Mouse (Mus musculus) midbrain, embryonic 15.5 days (tissue): ENCODE measurements around the gene 5730522E02Rik. TPM values are rescaled to one million over a fixed set of nuclear protein-coding genes. Genes with fewer than 3 reads are reported as not detected.

ENCODE experiments used
- ATAC-seq: fragments of 200-750 bp; cut with Nextera tagmentation; replicated peaks from 2 replicates; pipeline ENCODE4 v1.8.0; 2017; ENCODE audit warnings: moderate TSS enrichment
- H3K27ac ChIP-seq: fragments of 300-500 bp; sonication (generic); 2 replicates; pipeline ENCODE4 v1.5.1; 2015; ENCODE audit warnings: mild to moderate bottlenecking, inconsistent platforms
- H3K27me3 ChIP-seq: fragments of 300-500 bp; sonication (generic); replicated peaks from 2 replicates; pipeline ENCODE4 v1.6.1; 2015; ENCODE audit warnings: inconsistent platforms
- H3K36me3 ChIP-seq: fragments of 300-500 bp; sonication (generic); replicated peaks from 2 replicates; pipeline ENCODE4 v1.6.1; 2015; ENCODE audit warnings: inconsistent platforms
- H3K4me1 ChIP-seq: fragments of 300-500 bp; sonication (generic); 2 replicates; pipeline ENCODE4 v1.6.1; 2015; ENCODE audit warnings: inconsistent platforms
- H3K4me2 ChIP-seq: fragments of 300-500 bp; sonication (generic); 2 replicates; pipeline ENCODE4 v1.6.1; 2015; ENCODE audit warnings: inconsistent platforms, mild to moderate bottlenecking, moderate library complexity
- H3K4me3 ChIP-seq: fragments of 300-500 bp; sonication (generic); 2 replicates; pipeline ENCODE4 v1.5.1; 2015; ENCODE audit warnings: mild to moderate bottlenecking, inconsistent platforms
- H3K9ac ChIP-seq: fragments of 300-500 bp; sonication (generic); 2 replicates; pipeline ENCODE4 v1.6.1; 2015; ENCODE audit warnings: mild to moderate bottlenecking, inconsistent platforms
- H3K9me3 ChIP-seq: fragments of 300-500 bp; sonication (generic); 2 replicates; pipeline ENCODE4 v1.6.1; 2016; ENCODE audit warnings: inconsistent platforms
- WGBS: fragments of 180-500 bp; shearing (Covaris S2); methylation state at CpG from one replicate; pipeline ENCODE4 v1.1.7; 2015; ENCODE audit warnings: mixed read lengths; 5-methylcytosine and 5-hydroxymethylcytosine counted together
- polyA plus RNA-seq: library from polyadenylated mRNA; unstranded; fragments of >200 nt; fragmentation: Nextera tagmentation; extraction: Ambion mirVana; gene quantifications from 2 replicates; pipeline ENCODE4 v1.2.1, GENCODE M21; 2015

Gene 5730522E02Rik
- polyA plus RNA-seq, 1 experiment from 2014 or later = 16.8 TPM

- H3K9me3 ChIP-seq = no peaks in the 10 kb centered on the region
- no peak overlapping the region for H3K4me3 ChIP-seq
- H3K9ac ChIP-seq = no peak overlapping the region
- peak; percentile 51; the same call in 1 of the 2 replicates for ATAC-seq
- peak overlapping the region; percentile 54 for H3K27ac ChIP-seq
- H3K36me3 ChIP-seq = no peaks in the 10 kb centered on the region
- 24% methylated on average over 10 of the region's 10 CpGs for whole genome bisulfite sequencing
- H3K4me1 ChIP-seq = peaks cover 38% of the 10 kb centered on the region
- H3K4me2 ChIP-seq = peak overlapping the region; percentile 12; the same call in 1 of the 2 replicates
- H3K27me3 ChIP-seq = no peaks in the 10 kb centered on the region
These were observed 356.3 kb downstream of the 5730522E02Rik start for GRCm38 (mm10) chr11:25854216-25854615.

DNA sequence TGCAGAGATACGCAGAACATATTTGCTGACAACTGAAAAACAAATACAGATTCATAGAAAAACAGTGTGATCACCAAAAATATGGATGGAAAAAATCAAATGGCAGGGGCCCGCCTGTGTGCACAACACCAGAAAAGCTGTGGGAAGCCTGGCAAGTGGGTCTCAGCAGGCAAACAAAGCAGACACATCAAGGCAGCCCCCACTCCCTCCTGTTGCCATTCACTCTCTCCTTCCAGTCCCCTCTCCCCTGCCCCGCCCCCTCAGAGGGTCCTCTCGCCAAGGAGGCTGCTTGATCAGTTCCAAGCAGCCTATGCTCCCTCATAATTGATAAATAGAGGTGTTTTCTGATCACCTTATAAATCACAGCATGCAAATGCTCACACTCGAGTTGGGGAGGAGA lies 357.5 kb downstream of the 5730522E02Rik start:
- Histone ChIP-seq H3K4me2 (no peak overlapping the region), H3K9ac (no peak overlapping the region), H3K27ac (peak overlapping the region; percentile 61), H3K4me1 (peaks cover 38% of the 10 kb centered on the region), H3K36me3 (no peaks in the 10 kb centered on the region), H3K9me3 (no peaks in the 10 kb centered on the region), H3K27me3 (no peaks in the 10 kb centered on the region), H3K4me3 (no peak overlapping the region)
- ATAC-seq = 0 out of 2 replicates have a peak, but pooled peaks have one; percentile 21
- WGBS = 17% methylated on average over 5 of the region's 5 CpGs

DNA sequence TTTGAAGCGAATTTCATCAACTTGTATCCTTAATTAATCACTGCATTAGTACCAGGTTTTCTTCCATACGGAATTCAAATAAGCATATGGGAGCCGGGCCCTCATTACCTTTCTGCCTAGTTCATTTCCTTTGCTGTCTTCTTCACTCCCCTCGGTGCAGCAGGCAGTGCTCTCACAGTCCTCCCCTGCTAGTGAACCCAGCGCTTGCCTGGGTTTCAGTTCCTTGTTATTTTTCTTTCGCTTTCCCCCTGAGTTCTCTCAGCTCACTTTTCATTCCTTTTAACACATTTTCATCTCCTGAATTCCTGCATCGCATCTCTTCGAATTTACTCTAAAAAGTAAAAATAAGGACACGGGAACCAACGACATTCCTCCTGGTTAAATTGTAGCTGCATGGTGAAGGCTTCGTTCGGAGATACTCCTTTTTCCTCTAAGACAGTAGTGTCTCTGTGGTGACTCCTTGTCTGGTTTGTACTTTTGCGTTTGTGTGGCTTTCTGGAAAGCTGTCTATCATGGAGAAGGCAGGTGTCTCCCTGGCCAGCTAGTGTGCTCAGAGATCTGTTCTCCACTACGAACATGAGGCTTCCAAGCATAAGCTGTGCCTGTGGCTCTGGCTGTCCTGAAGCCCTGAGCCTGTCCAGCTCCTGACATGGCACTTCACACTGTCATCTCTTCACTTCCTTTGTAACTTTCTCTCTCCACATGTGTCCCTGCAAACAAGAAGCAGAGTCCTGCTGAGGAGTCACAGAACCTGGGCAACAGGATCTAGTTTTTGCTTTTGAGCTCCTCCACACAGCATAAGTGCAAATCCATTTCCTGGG lies 361.5 kb downstream of the 5730522E02Rik start:
- Histone ChIP-seq H3K27ac (no peak overlapping the region), H3K4me3 (no peak overlapping the region), H3K4me1 (peaks cover 7% of the 10 kb centered on the region), H3K36me3 (no peaks in the 10 kb centered on the region), H3K27me3 (no peaks in the 10 kb centered on the region), H3K9ac (no peak overlapping the region), H3K4me2 (no peak overlapping the region), H3K9me3 (no peaks in the 10 kb centered on the region)
- ATAC-seq = no peak
- WGBS = 63% methylated on average over 14 of the region's 14 CpGs

DNA sequence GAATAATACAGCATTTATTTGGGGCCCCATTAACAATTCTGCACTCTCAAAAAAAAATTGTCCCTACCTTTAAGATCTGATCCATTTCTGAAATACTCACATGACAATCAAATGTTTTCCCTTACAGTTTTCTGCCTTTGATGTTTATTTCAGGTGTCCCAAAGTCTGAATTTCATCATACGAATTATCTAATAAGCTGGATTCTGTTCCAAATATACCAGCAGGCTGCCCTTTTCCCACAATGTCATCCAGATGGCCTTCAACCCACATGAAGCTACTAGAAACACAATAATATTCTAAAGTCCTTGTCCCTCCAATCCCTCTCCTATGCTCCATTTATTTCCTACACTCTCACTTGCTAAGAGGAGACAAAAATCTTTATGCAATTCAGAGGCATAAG lies 372.1 kb downstream of the 5730522E02Rik start:
- H3K9me3 ChIP-seq = no peaks in the 10 kb centered on the region
- H3K4me3 ChIP-seq = no peak overlapping the region
- H3K4me2 ChIP-seq = no peak overlapping the region
- 89% methylated on average over 1 of the region's 1 CpGs for WGBS
- no peak overlapping the region for H3K27ac ChIP-seq
- H3K27me3 ChIP-seq = no peaks in the 10 kb centered on the region
- no peaks in the 10 kb centered on the region for H3K4me1 ChIP-seq
- H3K36me3 ChIP-seq = no peaks in the 10 kb centered on the region
- no peak for ATAC-seq
- no peak overlapping the region for H3K9ac ChIP-seq

GRCm38 (mm10) chr11:25819789-25820188 lies 390.8 kb downstream of the 5730522E02Rik start:
- H3K9ac ChIP-seq = no peak overlapping the region
- no peaks in the 10 kb centered on the region for H3K36me3 ChIP-seq
- H3K4me2 ChIP-seq = no peak overlapping the region
- H3K4me3 ChIP-seq = no peak overlapping the region
- no peaks in the 10 kb centered on the region for H3K27me3 ChIP-seq
- no peak overlapping the region; the same call in 1 of the 2 replicates for H3K27ac ChIP-seq
- no peaks in the 10 kb centered on the region for H3K9me3 ChIP-seq
- no peaks in the 10 kb centered on the region for H3K4me1 ChIP-seq
- ATAC-seq = no peak

DNA sequence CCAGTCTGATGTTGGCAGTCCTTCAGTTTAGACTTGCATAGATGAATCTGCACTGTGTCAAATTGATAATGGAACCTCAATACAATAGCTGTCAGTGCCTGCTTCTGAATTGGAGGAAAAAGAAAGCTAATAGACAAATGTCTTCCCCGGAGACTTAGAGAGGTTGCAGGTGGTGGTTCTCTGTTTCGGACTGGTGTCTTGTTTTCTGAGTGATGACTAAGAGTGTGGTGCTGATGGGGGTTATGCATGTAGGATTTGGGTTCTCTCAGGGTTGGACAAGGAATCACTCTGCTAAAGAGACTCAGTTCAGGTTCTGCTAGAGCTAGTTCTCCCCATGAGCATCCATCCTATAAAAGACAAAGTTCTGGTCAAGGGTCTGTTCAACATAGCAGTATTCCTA lies 397.1 kb downstream of the 5730522E02Rik start:
- Histone ChIP-seq H3K9me3 (no peaks in the 10 kb centered on the region), H3K4me1 (no peaks in the 10 kb centered on the region), H3K4me2 (no peak overlapping the region), H3K27me3 (no peaks in the 10 kb centered on the region), H3K36me3 (no peaks in the 10 kb centered on the region), H3K4me3 (no peak overlapping the region), H3K27ac (no peak overlapping the region), H3K9ac (no peak overlapping the region)
- WGBS = 63% methylated on average over 2 of the region's 2 CpGs
- no peak for ATAC-seq

DNA sequence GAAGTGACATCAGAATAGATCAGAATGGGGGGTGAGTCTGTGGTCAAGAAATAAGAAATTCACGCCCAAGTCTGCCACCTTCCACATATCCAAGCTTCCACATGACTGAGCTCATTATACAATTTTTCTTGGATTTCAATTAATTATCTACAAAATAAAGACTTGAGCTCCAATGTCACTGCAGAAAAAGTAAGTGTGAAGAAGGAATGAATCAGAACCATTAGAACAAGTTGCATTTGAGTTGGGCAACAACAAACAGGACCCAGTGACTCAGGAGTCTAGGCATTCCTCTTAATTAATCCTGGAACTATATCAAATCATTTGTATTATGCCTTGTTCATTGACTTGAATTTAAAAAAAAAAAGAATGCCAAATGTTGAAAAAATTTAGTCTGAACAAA lies 422.9 kb downstream of the 5730522E02Rik start:
- no peak for ATAC-seq
- 90% methylated on average over 1 of the region's 1 CpGs for WGBS
- no peaks in the 10 kb centered on the region for H3K9me3 ChIP-seq
- no peak overlapping the region for H3K4me2 ChIP-seq
- no peaks in the 10 kb centered on the region for H3K27me3 ChIP-seq
- H3K4me1 ChIP-seq = no peaks in the 10 kb centered on the region
- no peak overlapping the region for H3K4me3 ChIP-seq
- H3K36me3 ChIP-seq = no peaks in the 10 kb centered on the region
- no peak overlapping the region for H3K27ac ChIP-seq
- H3K9ac ChIP-seq = no peak overlapping the region

DNA sequence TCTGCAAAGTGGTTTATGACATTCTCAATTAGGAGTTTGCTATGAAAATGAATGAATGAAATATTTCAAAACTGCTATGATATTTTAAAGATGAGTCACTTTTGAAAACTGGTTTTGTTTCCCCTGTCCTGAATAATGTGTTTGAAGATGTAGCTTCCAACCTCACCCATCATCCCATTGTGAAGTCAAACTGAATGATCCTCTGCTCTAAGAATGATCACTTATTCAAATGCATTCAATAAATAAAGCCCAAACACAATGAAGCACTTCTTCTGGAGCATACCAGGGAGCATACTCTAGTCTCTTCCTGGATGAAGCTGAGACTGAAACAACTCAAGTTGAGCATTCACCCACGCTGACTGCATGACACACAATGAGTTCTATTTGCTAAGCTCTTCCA lies 438.3 kb downstream of the 5730522E02Rik start:
- ATAC-seq = no peak

GRCm38 (mm10) chr11:25770991-25771568 lies 439.5 kb downstream of the 5730522E02Rik start:
- WGBS = 81% methylated on average over 3 of the region's 3 CpGs
- Histone ChIP-seq H3K4me1 (no peaks in the 10 kb centered on the region), H3K4me2 (no peak overlapping the region), H3K27ac (no peak overlapping the region), H3K9me3 (no peaks in the 10 kb centered on the region), H3K9ac (no peak overlapping the region), H3K36me3 (no peaks in the 10 kb centered on the region), H3K27me3 (no peaks in the 10 kb centered on the region), H3K4me3 (no peak overlapping the region)
- ATAC-seq = no peak

More for the DNA sequence above, 438.3 kb downstream of the 5730522E02Rik start:
- Histone ChIP-seq H3K27me3 (no peaks in the 10 kb centered on the region), H3K9me3 (no peaks in the 10 kb centered on the region), H3K4me3 (no peak overlapping the region), H3K4me1 (no peaks in the 10 kb centered on the region), H3K27ac (no peak overlapping the region), H3K36me3 (no peaks in the 10 kb centered on the region), H3K4me2 (no peak overlapping the region), H3K9ac (no peak overlapping the region)
- WGBS = 74% methylated on average over 1 of the region's 1 CpGs

DNA sequence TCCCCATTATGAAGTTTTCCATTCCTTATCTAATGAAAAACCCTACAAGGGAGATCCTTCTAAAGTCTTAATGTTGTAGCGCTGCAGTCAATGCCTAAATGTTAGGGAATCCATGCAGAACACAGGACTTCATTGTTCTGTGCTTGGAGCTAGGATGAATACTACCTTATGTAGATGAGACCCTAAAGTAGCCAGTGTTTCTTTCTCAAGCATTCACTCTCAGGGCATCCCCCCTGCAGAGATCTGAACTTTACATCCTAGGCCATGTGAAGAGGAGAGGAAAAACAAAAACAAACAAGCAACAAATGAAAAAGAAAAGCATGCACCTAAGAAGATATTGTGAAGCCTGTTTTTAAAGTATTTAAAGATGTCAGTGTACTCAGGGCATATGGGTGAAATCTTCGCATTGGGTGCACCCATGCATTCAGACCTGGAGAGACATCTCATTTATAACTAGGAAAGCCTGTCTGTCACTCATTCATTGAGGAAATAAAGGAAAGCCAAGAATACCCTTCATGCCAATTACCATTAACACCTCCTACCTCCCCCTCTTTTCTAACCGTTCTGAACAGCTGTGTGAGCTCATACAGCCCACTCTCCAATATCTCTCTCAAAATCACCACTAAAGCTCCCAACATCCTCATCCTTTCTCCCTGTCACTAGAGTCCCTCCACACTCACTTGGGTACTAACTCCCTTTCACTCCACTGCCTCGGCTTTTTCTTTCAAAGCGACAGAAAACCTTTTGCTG lies 442.8 kb downstream of the 5730522E02Rik start:
- no peak overlapping the region for H3K4me2 ChIP-seq
- H3K4me1 ChIP-seq = no peaks in the 10 kb centered on the region
- no peaks in the 10 kb centered on the region for H3K36me3 ChIP-seq
- H3K4me3 ChIP-seq = no peak overlapping the region
- WGBS = 23% methylated on average over 5 of the region's 5 CpGs
- H3K27ac ChIP-seq = no peak overlapping the region
- H3K9me3 ChIP-seq = no peaks in the 10 kb centered on the region
- H3K9ac ChIP-seq = no peak overlapping the region
- H3K27me3 ChIP-seq = no peaks in the 10 kb centered on the region
- no peak for ATAC-seq

GRCm38 (mm10) chr11:25753156-25753899 lies 457.2 kb downstream of the 5730522E02Rik start:
- Histone ChIP-seq H3K9me3 (no peaks in the 10 kb centered on the region), H3K4me3 (no peak overlapping the region), H3K27me3 (no peaks in the 10 kb centered on the region), H3K4me2 (no peak overlapping the region), H3K9ac (no peak overlapping the region), H3K36me3 (no peaks in the 10 kb centered on the region), H3K4me1 (no peaks in the 10 kb centered on the region), H3K27ac (no peak overlapping the region)
- 63% methylated on average over 7 of the region's 7 CpGs for WGBS
- 0 out of 2 replicates have a peak, but pooled peaks have one; percentile 54 for ATAC-seq

- Histone ChIP-seq H3K4me2 (no peak overlapping the region), H3K9ac (no peak overlapping the region), H3K36me3 (no peaks in the 10 kb centered on the region), H3K27ac (no peak overlapping the region), H3K27me3 (no peaks in the 10 kb centered on the region), H3K4me1 (no peaks in the 10 kb centered on the region), H3K4me3 (no peak overlapping the region), H3K9me3 (no peaks in the 10 kb centered on the region)
- 80% methylated on average over 3 of the region's 3 CpGs for WGBS
- no peak for ATAC-seq
These were observed 458.1 kb downstream of the 5730522E02Rik start for GRCm38 (mm10) chr11:25752418-25752817.
